Mouse (Mus musculus) lung, postnatal 0 days (tissue): Measurements from ENCODE around the gene Tbc1d10c.

Experiments
- CTCF ChIP-seq: IDR thresholded peaks from 2 replicates; pipeline ENCODE4 v1.5.1; 2016; ENCODE audit warnings: antibody characterized with exemption, mild to moderate bottlenecking
- EP300 ChIP-seq: IDR thresholded peaks from 2 replicates; pipeline ENCODE4 v1.6.1; 2016; ENCODE audit warnings: antibody characterized with exemption, mild to moderate bottlenecking, control low read depth

- TF ChIP-seq EP300 (no peak), CTCF (no peak)
Observed at GRCm38 (mm10) chr19:4153232-4153654, 37.8 kb downstream of the Tbc1d10c start, which contains the start of gene Ptprcap.
